Mouse (Mus musculus): ENCODE results near the gene 9830107B12Rik. TPM values are rescaled to one million over a fixed set of nuclear protein-coding genes. Genes with fewer than 3 reads are reported as not detected.

The 9830107B12Rik gene
- polyA plus RNA-seq (2017; shearing (Covaris generic)) = not detected

GRCm38 (mm10) chr17:48146120-48146519 is at the start of gene 9830107B12Rik:
Gene 9830107B12Rik, minus strand, starts transcription at chr17:48146268.

GRCm38 (mm10) chr17:48167103-48167502 is 21.0 kb upstream of the 9830107B12Rik start, which contains the start of gene A530064D06Rik:
Gene A530064D06Rik, minus strand, starts transcription at chr17:48167275.

GRCm38 (mm10) chr17:48089019-48089418 is 57.0 kb downstream of the 9830107B12Rik start, which contains the start of gene 1700067P10Rik:
Gene 1700067P10Rik, plus strand, starts transcription at chr17:48089319.

Other genes starting within 250 kb of the 9830107B12Rik start
- gene Foxp4, start 221.6 kb downstream of the 9830107B12Rik start, polyA plus RNA-seq (2017; shearing (Covaris generic)) = 8.2 TPM
- not detected for gene 1700122O11Rik, start 108.0 kb downstream of the 9830107B12Rik start, polyA plus RNA-seq (2017; shearing (Covaris generic))
- not detected for gene 1700067P10Rik, start 56.9 kb downstream of the 9830107B12Rik start, polyA plus RNA-seq (2017; shearing (Covaris generic))
- not detected for gene A530064D06Rik, start 21.0 kb upstream of the 9830107B12Rik start, polyA plus RNA-seq (2017; shearing (Covaris generic))
- not detected for gene Trem1, start 86.5 kb upstream of the 9830107B12Rik start, polyA plus RNA-seq (2017; shearing (Covaris generic))
- not detected for gene Trem3, start 101.5 kb upstream of the 9830107B12Rik start, polyA plus RNA-seq (2017; shearing (Covaris generic))
- gene Treml4, start 118.0 kb upstream of the 9830107B12Rik start, polyA plus RNA-seq (2017; shearing (Covaris generic)) = 5.6 TPM
- 22.9 TPM for gene Treml2, start 153.2 kb upstream of the 9830107B12Rik start, polyA plus RNA-seq (2017; shearing (Covaris generic))
- gene B430306N03Rik, start 169.9 kb upstream of the 9830107B12Rik start, polyA plus RNA-seq (2017; shearing (Covaris generic)) = 4.3 TPM
- not detected for gene Trem2, start 200.1 kb upstream of the 9830107B12Rik start, polyA plus RNA-seq (2017; shearing (Covaris generic))
- not detected for gene Treml1, start 213.6 kb upstream of the 9830107B12Rik start, polyA plus RNA-seq (2017; shearing (Covaris generic))

Data from inflammation-experienced regulatory T-cells, adult 16 weeks (primary cell).